Mouse (Mus musculus): Measurements from ENCODE around the gene Gli3.

Gli3 gene

DNA sequence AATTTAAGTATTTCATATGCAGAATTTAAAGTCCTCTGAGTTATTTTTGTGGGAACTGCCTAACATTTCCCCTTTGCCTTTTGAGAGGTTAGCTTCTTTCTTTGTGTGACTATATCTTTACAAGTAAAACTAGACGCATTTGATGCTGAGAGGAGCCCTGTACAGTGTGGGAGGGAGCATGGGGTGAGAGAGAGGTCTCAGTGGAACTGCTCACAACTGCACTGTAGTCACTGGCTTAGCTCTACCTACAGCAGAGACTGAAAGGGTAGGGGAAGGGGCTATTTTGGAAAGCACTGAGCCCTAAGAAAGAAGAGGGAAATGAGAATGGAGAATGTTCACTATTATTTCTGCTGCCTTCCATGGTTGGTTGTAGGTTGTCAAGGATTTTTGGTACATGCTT, 25.0 kb downstream of the Gli3 start:
- no peak for DNase-seq (ENCODE audit: low read depth, low spot score)

DNA sequence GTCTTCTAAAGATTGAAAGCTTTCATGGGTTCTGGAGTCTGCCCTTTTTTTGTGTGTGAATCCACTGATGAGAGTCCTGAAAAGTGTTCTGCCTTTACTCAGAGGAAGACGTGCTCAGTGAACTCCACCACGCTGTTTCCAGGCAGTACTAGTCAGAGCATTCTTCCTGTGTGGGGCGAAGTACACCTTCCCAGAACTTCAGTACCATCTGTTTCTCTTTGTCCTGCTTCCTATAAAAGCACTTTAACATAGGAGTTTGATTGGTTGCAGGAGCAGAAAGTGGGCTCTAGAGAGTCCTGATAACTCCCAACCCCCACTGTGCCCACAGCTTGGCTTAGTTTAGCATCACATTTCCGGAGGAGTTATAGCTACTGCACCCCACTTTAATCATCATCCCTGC, 32.8 kb downstream of the Gli3 start:
- no peak for DNase-seq (ENCODE audit: low read depth, low spot score)

DNA sequence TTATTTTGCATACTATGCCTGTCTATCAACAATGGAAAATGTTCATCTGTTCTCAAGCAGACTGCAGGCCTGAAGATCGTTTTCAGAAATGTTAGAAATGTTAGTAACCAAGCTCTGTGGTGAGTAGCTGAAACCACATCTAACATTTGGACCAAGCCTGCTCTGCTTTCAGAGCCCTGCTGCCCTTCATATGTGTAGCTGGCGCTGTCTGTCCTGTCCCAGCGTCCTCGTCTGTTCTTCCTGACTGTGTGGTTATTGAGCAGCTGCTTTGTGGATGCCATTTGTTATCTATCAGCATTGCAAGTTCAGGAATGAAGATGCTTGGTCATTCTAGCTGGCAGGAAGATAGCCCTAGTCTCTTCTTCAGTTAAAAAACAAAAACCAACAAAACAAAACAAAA, 35.3 kb downstream of the Gli3 start:
- DNase-seq (ENCODE audit: low read depth, low spot score) = no peak

DNA sequence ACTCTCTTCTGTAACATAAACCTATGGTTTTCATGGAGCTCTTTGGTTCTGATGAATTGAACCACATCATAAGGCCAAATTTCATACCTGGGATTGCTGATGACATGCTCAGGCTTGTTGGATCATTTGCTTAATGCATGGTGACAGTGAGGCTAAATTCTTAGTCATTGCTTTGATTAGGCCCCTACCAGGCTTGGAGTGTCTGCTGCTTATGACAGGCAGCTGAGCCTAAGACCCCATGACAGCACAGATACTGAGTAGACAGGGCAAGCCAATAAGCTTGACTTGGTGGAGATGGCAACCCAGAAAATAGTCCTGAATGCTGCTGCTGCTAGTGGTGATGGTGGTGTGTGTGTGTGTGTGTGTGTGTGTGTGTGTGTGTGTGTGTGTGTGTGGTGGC, 47.9 kb downstream of the Gli3 start:
- no peak for DNase-seq (ENCODE audit: low read depth, low spot score)

DNA sequence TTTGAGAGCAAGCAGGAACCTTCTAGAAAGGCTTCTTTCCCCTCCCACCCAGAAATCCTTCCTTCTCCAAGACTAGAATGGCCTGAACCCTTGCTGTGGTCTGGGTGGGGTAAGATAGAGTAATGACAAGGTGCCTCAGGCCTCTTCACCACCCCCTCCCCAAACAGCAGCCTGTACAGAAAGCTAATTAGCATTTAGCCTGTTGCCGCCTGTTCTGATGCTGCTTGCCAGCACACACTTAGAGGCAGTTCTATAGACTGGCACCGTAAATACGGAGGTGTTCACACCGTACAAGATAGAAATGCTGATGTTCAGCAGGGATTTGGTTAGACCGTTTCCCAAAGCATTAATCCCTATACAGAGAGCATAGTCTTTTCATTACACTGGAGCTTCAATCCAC, 50.1 kb downstream of the Gli3 start:
- no peak for DNase-seq (ENCODE audit: low read depth, low spot score)

DNA sequence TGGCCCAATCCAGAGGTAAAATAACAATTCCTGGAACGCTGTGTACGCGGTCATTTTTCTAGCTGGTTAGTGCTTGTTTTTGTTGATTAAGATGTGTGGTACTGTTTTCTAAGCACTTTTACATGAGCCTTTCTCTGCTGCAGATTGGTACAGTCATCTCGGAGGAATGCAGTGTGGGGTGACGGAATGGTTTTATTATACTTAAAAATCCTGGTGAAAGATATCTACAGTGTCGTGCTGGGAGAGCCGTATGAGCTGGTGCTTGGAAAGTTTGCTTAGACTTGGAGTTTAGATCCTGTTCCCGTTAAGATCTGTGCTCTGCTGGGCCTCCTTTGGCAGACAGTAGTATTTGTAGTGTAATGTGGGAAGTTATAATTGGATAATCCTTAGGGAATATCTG, 51.0 kb downstream of the Gli3 start:
- DNase-seq (ENCODE audit: low read depth, low spot score) = no peak

DNA sequence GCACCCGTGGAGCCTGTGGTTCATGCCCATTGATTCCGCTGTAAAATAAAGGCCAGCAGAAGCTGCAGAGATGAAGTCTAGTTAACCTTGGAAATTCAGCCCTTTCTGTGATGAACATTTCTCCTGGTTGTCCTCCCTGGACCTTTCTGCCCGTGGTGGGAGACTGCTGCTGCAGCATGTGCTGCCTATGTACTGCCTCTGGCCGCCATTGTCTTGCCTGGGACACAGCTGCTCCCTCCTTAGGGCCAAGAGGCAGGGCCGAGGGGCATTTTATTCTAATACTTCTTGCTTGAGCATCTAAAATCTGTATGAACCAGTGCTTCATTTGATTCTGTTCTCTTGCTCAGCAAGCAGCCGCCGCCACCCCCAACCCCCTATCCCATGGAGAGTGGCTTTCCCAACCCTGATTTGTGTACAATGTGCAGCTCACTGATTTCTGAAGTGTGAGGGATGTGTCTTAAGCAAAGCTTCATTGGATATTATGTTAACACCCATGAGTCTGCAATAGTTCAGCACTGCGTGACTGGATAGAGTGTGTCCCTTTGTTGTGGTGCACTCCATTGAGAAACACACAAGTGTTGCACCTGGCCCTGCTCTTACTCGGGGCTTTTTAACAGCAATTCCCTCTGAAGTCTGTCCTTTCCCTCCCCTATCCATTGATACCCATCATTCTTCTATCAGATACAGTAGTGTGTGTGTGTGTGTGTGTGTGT, 54.2 kb downstream of the Gli3 start:
- no peak for DNase-seq (ENCODE audit: low read depth, low spot score)

DNA sequence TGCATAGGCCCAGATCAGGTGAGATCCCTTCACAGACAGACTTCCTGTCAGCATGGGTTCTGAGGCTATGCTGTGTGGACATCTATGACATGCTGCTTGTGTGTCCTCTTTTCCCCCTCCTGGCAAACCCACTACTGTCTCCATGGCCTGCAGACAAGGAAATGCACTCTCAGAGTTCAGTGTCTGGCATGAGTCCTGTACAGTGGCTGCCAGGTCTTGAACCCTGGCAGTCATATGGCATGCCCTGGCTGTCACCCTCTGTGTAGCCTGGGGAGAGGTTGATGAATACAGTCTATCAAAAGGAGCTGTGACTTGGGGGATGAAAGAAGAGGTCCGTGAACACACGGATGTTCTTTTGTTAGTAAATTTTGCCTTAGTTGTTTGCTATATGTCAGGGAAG, 57.3 kb downstream of the Gli3 start:
- no peak for DNase-seq (ENCODE audit: low read depth, low spot score)

DNA sequence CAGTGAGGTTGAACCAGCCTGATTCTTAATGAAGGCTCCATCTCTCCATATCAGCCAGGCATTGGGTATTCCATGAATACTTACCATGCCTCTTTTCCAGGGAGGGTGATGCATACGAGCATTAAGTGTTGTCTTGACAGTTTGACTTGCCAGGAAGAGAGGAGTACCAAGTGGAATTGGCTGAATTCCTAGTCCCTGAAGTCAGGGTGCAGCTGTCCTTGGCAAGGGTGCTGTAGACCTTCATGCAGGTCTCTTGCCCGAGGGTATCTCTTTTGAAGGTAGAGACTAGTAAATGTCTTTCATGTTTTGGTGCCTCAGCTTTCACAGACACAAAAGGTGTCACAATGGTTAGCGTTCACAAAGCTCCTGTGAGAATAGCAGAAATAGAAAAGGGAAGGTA, 59.1 kb downstream of the Gli3 start:
- no peak for DNase-seq (ENCODE audit: low read depth, low spot score)

DNA sequence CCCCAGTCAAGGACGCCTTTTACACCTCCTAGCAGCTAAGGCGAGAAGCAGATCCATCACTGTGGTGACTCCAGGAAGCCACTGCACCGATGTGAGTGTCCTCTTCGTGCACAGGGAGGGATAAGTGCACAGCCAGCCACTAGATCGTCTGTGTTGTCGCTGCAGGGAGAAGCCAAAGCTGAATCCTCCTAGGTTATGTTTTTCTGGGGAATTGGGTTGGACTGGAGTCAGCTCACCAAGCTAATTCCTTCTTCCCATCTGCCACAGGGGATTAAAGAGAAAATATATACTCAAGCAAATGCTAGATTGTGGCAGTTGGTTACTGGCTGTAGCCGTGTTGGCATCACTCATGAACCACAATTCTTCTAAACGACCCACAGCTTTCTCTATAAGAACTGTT, 61.2 kb downstream of the Gli3 start:
- DNase-seq (ENCODE audit: low read depth, low spot score) = no peak

DNA sequence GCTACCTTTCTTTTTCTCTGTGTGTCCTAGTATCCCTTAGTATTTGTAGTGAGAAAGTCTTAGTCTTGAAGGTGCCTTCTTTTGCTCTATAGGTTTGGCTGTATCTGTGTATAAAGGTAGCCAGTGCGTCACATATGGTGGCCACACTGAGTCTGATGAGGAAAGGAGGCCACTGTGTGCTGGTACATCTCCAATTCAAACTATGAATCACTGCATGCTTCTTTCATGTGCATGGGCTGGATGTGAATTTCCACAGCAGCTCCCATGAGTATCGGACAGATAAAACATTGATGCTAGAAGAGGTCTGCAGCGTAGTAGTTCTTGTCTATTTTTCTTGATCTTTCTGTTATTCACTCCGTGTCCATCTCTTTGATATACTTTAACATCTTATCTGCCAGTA, 63.7 kb downstream of the Gli3 start:
- no peak for DNase-seq (ENCODE audit: low read depth, low spot score)

DNA sequence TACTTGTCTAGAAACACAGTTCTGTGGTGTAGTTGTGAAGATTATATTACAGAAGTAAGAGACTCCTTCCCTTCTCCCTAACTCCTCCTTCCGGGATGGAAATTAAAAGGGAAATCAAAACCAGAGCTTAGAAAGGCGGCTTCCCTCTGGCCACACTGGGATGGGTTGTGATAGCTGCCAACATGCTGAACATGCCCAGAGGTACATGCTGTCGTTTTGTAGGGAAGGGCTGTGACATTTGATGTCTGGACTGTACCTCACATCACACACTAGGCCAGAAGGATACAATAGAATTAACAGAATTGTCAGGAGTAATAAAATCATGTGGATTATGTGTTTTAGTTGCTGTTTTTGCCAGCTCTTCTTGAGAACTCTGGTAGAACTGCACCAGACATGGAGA, 68.5 kb downstream of the Gli3 start:
- DNase-seq (ENCODE audit: low read depth, low spot score) = no peak

DNA sequence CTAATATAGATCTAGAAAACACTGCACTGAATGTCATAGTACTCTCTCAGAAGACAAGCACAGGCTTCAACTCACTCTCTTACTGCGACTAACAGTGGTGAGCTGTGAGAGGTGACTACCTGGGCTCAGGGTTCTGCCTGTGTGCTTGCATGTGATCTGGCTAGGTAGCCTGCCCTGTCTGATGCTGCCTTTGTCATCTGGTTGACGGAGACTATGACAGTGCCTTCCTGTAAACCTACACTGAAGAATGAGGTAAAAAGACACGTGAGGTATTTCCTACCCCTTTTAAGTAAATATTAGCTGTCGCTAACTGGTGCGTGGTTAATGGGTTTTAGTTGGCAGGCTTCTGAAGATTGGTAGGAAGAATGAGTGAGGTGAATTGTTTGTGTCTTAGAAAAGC, 74.2 kb downstream of the Gli3 start:
- DNase-seq (ENCODE audit: low read depth, low spot score) = no peak

DNA sequence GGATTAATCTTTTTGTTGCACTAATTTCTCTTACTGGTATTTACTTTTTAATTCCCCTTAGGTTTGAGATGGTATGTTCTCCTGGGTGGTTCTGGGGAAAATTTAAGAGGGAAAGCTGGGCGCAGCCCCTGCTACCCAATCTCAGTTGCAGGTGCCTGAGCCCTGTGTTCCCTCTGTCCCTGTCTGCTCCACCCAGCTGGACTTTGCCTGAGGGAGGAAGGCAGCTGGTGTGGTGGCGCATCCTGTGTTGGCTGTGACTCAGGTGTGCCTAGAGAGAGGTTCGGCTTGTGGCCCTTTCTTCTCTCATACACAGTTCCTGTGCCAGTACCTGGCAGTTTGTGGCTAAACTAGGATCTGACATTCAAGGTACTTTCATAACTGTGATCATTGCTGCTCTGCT, 74.6 kb downstream of the Gli3 start:
- no peak for DNase-seq (ENCODE audit: low read depth, low spot score)

DNA sequence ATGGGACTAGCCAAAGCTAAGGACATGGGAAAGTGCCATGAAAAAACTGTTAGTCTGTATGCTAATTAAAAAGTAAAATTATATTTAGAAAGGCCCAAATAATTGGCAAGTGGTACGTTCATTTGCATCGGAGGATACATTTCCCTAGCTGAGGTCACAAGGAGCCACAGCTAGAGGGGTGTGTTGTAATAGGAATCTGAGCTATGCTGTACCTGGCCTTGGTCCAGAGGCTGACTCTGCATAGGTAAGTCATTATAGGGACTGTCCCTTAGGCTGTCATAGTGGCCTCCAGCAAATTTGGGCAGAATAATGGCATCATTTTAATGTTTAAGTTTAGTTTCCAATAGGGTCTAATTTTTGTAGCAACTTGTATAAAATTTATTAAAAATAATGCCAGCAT, 75.4 kb downstream of the Gli3 start:
- no peak for DNase-seq (ENCODE audit: low read depth, low spot score)

DNA sequence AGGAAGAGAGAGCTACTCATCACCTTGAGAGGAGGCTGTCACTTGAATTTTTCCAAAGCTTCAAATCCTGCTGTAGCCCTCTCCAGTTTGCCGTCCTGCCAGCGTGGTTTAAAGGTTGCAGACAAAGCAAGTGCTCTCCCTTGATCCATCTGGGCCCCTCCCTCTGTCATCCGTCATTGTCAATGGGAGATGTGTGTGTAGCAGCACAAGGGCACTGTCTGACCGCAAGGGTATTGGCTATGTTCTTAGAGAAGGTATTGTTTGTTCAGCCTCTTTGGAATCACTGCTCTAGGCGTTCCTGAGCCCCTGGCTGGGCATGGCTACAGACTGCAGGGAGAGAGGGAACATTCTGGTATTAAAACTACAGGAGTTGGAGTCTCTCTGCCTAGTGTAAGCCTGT, 79.0 kb downstream of the Gli3 start:
- no peak for DNase-seq (ENCODE audit: low read depth, low spot score)

DNA sequence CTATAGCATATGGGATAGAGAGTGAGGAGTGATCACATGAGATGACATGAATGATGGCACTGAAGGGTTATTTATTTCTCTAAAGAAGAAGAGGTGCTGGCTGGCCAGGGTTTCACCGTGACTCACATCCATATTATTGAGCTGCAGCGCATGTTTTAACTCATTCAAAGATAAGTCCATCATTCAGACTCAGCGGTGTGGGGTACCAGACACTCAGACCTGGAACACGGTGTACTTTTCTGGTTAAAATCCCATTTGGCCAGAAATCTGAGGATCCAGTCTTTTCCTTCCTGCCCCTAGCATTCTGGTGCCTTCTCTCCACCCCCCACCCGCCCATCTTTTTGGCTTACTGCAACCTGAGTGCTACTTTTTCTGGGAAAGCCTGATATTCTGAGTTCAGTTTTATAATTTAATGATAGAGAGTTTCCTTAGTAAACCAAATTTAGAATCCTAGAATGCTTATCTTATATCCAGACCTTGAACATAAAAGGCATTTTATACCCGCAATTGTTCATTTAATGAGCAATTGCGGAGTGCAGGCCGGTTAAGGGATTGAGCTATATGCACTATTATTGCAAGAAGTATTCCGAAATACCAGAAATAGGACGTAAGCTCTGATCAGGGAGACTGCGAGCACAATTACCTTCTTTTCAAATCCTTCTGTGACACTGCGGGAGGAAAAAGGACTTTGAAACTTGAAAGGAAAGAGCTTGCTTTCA, 80.3 kb downstream of the Gli3 start:
- no peak for DNase-seq (ENCODE audit: low read depth, low spot score)

DNA sequence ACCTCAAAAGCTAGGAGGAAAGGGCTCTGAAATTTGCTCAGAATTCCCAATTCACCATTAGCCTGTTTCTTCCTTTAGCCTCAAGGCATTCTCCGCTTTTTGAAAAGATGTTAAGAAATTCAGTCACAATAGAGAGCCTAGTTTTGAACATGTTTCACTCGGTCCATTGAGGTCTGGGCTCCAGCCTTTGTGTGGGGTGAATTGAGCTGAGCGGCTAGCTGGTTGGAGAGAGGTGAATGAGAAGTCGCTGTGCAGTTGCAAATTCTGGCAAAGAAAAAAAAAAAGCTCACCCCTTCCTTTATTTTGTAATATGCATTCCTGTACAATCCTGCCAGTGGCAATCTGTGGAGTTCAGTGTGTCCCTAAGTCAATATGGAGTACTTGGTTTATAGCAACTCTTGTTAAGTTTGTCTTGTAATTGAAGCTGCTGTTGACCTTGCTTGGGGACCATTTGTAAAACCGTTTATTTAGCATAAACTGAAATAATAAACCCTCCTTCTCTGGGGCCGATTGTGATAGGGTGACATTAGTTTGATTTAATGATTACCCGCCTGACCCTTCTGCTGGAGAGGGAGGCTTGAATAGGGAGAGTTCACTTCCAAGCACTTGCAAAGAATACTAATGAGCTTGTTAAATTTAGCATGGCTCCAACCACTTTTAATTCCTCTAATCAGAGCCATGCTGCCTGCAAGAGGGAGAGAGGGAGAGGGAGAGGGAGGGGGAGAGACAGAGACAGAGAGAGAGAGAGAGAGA, 81.0 kb downstream of the Gli3 start:
- no peak for DNase-seq (ENCODE audit: low read depth, low spot score)

DNA sequence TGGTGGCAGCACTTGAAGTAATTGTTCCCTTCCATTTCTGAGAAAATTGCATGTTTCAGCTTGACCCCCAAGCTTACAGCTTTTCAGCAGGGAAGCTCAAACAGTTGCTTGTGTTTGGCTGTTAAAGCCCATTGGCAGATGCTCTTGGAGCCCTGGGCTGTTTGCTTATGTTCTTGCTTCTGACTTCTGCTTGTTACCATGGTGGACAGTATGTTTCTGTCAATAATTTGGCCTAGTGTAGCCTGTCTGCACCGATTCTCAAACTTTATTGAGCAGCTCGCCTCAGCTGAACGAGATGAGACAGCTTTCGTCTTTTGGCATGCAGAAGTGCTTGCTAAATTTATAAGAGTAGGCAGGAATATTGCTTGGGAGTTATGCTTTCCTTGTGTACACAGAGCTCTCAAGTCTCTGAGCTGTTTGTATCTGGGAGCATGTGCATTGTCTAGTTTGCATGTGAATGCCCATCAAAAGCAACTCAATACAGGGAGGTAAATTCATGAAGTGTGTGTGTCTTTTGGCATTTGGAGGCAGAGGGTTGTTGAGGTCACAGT, 82.4 kb downstream of the Gli3 start:
- no peak for DNase-seq (ENCODE audit: low read depth, low spot score)

DNA sequence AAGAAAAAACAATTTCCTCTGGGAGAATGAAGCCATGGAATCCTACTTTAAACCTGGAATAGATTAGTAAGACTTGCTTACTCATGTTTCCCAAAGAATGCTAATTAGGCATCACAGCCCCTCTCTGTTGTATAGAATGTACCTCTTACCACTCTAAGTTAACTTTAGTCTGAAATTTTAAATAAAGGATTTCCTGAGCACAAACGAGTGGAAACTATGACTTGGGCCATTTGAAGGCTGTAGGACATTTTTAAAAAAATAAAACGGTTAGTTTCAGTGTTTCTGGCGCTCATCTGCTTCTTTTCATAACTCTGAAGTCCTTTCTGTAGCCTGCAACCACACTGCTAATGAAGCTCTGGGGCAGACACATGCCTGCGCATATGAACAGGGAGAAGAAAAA, 83.2 kb downstream of the Gli3 start:
- DNase-seq (ENCODE audit: low read depth, low spot score) = no peak

DNA sequence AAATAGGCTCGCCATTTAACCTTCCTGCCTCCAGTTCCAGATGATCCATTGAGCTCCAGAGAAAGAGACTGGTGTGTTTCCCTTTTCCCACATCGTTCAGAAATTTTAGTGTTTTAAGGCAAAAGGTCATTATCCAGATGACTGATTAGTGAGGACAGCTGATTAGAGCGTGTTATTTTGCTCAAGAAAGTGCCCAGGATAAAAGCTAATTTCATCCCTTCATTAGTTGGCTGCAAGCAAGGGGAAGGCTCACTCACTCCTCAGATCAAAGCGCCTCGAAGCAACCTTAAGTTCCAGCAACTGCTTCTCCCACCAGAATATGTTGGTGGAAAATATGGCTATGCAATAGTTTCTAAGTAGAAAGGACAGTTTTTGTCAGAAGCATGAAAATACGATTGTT, 86.4 kb downstream of the Gli3 start:
- no peak for DNase-seq (ENCODE audit: low read depth, low spot score)

DNA sequence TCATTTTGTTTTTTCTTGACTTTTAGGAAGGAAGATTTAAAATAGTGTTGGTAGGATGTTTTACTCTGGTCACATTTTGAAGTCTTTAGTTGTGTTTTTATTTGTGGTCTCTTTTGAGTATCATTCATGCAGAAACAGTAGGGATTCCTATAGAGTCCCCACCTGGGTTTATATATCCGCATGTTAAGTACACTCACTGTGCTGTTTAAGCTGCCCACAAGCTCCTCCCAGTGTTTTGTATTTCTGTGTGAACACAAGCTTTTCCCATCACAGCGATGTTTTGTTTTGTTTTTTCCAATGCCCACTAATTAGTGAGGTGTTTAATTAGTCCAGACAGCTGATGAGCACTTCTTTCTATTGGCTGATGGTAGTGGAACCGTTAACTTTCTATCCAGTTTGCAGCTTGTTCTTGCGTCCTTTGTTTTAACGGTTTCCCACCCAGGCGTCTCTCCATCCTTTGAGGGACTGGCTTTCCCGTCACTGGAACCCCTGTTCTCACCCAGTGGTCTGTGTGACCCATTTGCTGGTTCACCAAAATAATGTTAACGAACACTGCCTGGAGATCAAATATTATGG, 87.1 kb downstream of the Gli3 start:
- no peak for DNase-seq (ENCODE audit: low read depth, low spot score)

Data from retina, postnatal 7 days (tissue).